Mouse (Mus musculus) brown adipose tissue, adult 24 weeks (tissue): Measurements from ENCODE around the gene Aatf. TPM values are rescaled to one million over a fixed set of nuclear protein-coding genes. Genes with fewer than 3 reads are reported as not detected.

Experiments
- H3K27ac ChIP-seq: fragments of 200-500 bp; replicated peaks from 2 replicates; pipeline ENCODE4 v1.5.1; 2012; ENCODE audit warnings: low read depth, mild to moderate bottlenecking, low read length
- H3K4me1 ChIP-seq: fragments of 200-500 bp; 2 replicates; pipeline ENCODE4 v1.6.1; 2012; ENCODE audit warnings: low read length, mixed read lengths; ENCODE audit not compliant: control insufficient read depth, insufficient read depth, insufficient read length
- H3K4me3 ChIP-seq: fragments of 200-500 bp; 2 replicates; pipeline ENCODE4 v1.5.1; 2012; ENCODE audit warnings: low read depth, mild to moderate bottlenecking, low read length, moderate library complexity; ENCODE audit not compliant: insufficient read depth
- polyA plus RNA-seq: library from polyadenylated mRNA; stranded (reverse); fragments of >200 nt; gene quantifications from 2 replicates; pipeline ENCODE4 v1.2.4, GENCODE M21; 2012; ENCODE audit not compliant: missing spikeins, insufficient read depth, insufficient read length

Aatf gene
- polyA plus RNA-seq, 1 experiment = 12.6 TPM

- no peaks in the 10 kb centered on the region for H3K4me1 ChIP-seq
- no peak overlapping the region for H3K27ac ChIP-seq
- no peak overlapping the region for H3K4me3 ChIP-seq
These were observed 9.0 kb downstream of the Aatf start for GRCm38 (mm10) chr11:84504296-84504695.

- no peaks in the 10 kb centered on the region; the same call in 1 of the 2 replicates for H3K4me1 ChIP-seq
- H3K4me3 ChIP-seq = no peak overlapping the region
- no peak overlapping the region for H3K27ac ChIP-seq
These were observed 15.4 kb downstream of the Aatf start for GRCm38 (mm10) chr11:84497944-84498343.

- Histone ChIP-seq H3K27ac (no peak overlapping the region), H3K4me3 (no peak overlapping the region), H3K4me1 (no peaks in the 10 kb centered on the region; the same call in 1 of the 2 replicates)
These were observed 16.4 kb downstream of the Aatf start for GRCm38 (mm10) chr11:84496901-84497300.

GRCm38 (mm10) chr11:84495774-84496173 lies 17.5 kb downstream of the Aatf start:
- H3K4me1 ChIP-seq = no peaks in the 10 kb centered on the region; the same call in 1 of the 2 replicates
- no peak overlapping the region for H3K27ac ChIP-seq
- no peak overlapping the region for H3K4me3 ChIP-seq

GRCm38 (mm10) chr11:84481661-84482060 lies 31.7 kb downstream of the Aatf start:
- H3K4me1 ChIP-seq = no peaks in the 10 kb centered on the region
- H3K27ac ChIP-seq = no peak overlapping the region
- H3K4me3 ChIP-seq = no peak overlapping the region

GRCm38 (mm10) chr11:84480451-84480850 lies 32.9 kb downstream of the Aatf start:
- no peaks in the 10 kb centered on the region for H3K4me1 ChIP-seq
- no peak overlapping the region for H3K27ac ChIP-seq
- no peak overlapping the region for H3K4me3 ChIP-seq

GRCm38 (mm10) chr11:84476641-84477040 lies 36.7 kb downstream of the Aatf start:
- H3K4me3 ChIP-seq = no peak overlapping the region
- H3K27ac ChIP-seq = no peak overlapping the region
- peaks cover 4% of the 10 kb centered on the region; the same call in 1 of the 2 replicates for H3K4me1 ChIP-seq

- Histone ChIP-seq H3K27ac (no peak overlapping the region), H3K4me3 (no peak overlapping the region), H3K4me1 (peaks cover 4% of the 10 kb centered on the region; the same call in 1 of the 2 replicates)
These were observed 37.3 kb downstream of the Aatf start for GRCm38 (mm10) chr11:84475991-84476390.

- no peak overlapping the region for H3K27ac ChIP-seq
- H3K4me1 ChIP-seq = peaks cover 4% of the 10 kb centered on the region; the same call in 1 of the 2 replicates
- H3K4me3 ChIP-seq = no peak overlapping the region
These were observed 40.1 kb downstream of the Aatf start for GRCm38 (mm10) chr11:84473093-84473667.

- Histone ChIP-seq H3K4me1 (no peaks in the 10 kb centered on the region), H3K27ac (no peak overlapping the region)
These were observed 48.8 kb downstream of the Aatf start for GRCm38 (mm10) chr11:84464571-84464970.

GRCm38 (mm10) chr11:84453901-84454300 lies 59.4 kb downstream of the Aatf start:
- no peak overlapping the region for H3K4me3 ChIP-seq
- no peak overlapping the region for H3K27ac ChIP-seq
- no peaks in the 10 kb centered on the region for H3K4me1 ChIP-seq

More at GRCm38 (mm10) chr11:84464571-84464970, 48.8 kb downstream of the Aatf start:
- no peak overlapping the region for H3K4me3 ChIP-seq

GRCm38 (mm10) chr11:84442554-84443331 lies 70.6 kb downstream of the Aatf start:
- H3K4me3 ChIP-seq = no peak overlapping the region
- H3K27ac ChIP-seq = peak overlapping the region; percentile 85
- peaks cover 4% of the 10 kb centered on the region; the same call in 1 of the 2 replicates for H3K4me1 ChIP-seq

- Histone ChIP-seq H3K27ac (no peak overlapping the region), H3K4me1 (peaks cover 4% of the 10 kb centered on the region; the same call in 1 of the 2 replicates), H3K4me3 (no peak overlapping the region)
These were observed 72.9 kb downstream of the Aatf start for GRCm38 (mm10) chr11:84440402-84440801.

- Histone ChIP-seq H3K4me1 (no peaks in the 10 kb centered on the region), H3K4me3 (no peak overlapping the region), H3K27ac (no peak overlapping the region)
These were observed 78.4 kb downstream of the Aatf start for GRCm38 (mm10) chr11:84434879-84435278.

- no peaks in the 10 kb centered on the region for H3K4me1 ChIP-seq
- no peak overlapping the region for H3K4me3 ChIP-seq
- H3K27ac ChIP-seq = no peak overlapping the region
These were observed 83.0 kb downstream of the Aatf start for GRCm38 (mm10) chr11:84430336-84430735.

GRCm38 (mm10) chr11:84429581-84429980 lies 83.7 kb downstream of the Aatf start:
- no peaks in the 10 kb centered on the region for H3K4me1 ChIP-seq
- H3K27ac ChIP-seq = no peak overlapping the region
- no peak overlapping the region for H3K4me3 ChIP-seq
